Mouse (Mus musculus) left cerebral cortex, adult 6 months (tissue): ENCODE data around the gene Olfr24. TPM values are rescaled to one million over a fixed set of nuclear protein-coding genes. Genes with fewer than 3 reads are reported as not detected.

Source experiments
- long read RNA-seq, 2 experiments: library from polyadenylated mRNA; unstranded; transcript quantifications; one replicate each; pipeline ENCODE4 v2.0.0; 2019 to 2020
- polyA plus RNA-seq: library from polyadenylated mRNA; unstranded; fragments of <200 nt; fragmentation: Nextera tagmentation; gene quantifications from 2 replicates; pipeline ENCODE4 v1.2.3, GENCODE M21; 2021

Gene Olfr24
- polyA plus RNA-seq, result not detected in 2 replicates
- long read RNA-seq, experiment 1, result 0 reads
- long read RNA-seq, experiment 2, result 0 reads

GRCm38 (mm10) chr9:18763896-18764295 is at the start of gene Olfr24:
Gene Olfr24, minus strand, starts transcription at chr9:18763996.

Other genes starting within 250 kb of the Olfr24 start
- gene Muc16, start 89.5 kb downstream of the Olfr24 start, polyA plus RNA-seq, result not detected in 2 replicates
- not detected in 2 replicates for gene Olfr828, start 55.5 kb upstream of the Olfr24 start, polyA plus RNA-seq
- not detected in 2 replicates for gene Olfr829, start 90.9 kb upstream of the Olfr24 start, polyA plus RNA-seq
- gene Olfr830, start 110.7 kb upstream of the Olfr24 start, polyA plus RNA-seq, result not detected in 2 replicates
- not detected in 2 replicates for gene Olfr832, start 173.1 kb upstream of the Olfr24 start, polyA plus RNA-seq
- gene Olfr834, start 224.0 kb upstream of the Olfr24 start, polyA plus RNA-seq, result not detected in 2 replicates